Mouse (Mus musculus) retina, postnatal 7 days (tissue): ENCODE results near the gene Tmem91.

Experiments used
- DNase-seq: peaks from one replicate; pipeline ENCODE4 v3.0.0-alpha.2; 2012; ENCODE audit warnings: low read depth, low spot score

The Tmem91 gene

DNA sequence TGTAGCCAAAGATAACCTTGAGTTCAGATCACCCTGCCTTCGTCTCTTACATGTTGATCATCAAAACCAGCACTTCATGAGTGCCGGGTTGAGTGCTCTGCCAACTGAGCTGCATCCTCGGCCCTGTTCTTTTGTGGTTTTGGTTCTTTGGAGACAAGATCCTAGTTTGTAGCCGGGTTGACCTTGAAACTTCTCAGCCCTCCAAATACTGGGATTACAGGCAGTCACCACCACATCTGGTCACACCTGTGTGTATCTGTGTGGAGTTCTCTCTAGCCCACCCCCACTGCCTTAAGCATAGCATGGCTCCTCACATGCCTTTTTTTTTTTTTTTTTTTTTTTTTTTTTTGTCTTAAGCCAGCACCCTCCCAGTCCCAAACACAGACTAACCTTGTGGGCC, 4.9 kb downstream of the Tmem91 start:
- no peak for DNase-seq

DNA sequence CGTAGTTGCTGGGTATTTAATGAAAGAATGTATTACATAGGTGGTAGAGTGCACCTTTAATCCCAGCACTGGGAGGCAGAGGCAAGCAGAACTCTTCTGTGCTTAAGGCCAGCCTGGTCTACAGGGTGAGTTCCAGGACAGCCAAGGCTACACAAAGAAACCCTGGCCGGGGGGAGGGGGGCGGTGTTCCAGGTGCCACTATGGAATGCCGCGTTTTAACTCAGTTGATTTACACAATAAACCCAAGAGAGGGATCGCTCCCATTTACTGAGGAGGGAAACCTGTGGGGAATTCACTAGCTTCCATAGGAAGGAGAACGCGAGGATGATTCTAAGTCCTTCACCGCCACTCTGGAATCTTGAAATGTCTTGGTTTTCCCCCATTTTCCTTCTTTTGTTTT, 5.3 kb downstream of the Tmem91 start:
- no peak for DNase-seq

DNA sequence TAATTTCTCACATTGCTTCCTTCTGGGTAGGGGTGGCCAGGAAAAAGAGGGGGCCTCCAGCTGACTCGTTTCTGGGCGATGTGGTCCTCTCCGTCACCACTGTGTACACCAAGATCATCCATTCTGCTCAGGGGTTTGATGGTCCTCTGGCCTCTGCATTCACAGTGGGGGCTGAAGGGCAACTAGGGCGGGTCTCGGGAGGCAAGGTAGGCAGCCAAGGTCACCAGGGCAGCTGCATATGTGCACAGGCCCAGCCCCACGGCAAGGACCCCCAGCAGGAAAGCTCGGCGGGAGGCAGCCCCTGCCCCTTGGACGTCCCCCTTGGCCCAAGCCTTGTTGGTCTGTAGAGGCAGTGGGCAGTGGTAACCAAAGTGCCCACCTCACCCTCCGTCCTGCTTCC, 5.8 kb downstream of the Tmem91 start:
- DNase-seq, result no peak

DNA sequence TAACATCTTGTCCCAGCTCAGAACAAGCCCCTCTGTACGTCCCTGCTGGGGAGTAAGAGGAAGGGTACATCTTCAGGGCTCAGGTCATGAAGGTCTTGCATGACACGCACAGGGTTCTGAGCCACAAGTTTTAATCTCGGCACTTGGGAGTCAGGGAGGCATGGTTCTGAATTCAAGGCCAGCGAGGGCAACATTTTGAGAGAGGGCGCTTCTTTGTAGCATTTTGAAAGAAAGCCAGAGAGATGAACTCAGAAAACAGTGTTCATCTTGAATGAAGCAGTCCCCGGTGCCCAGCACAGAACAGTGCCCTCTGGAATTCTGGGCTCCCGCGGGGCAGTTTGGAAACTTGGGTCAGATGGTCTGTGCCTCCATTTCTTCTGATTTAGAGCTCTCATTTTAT, 8.6 kb downstream of the Tmem91 start:
- no peak for DNase-seq

DNA sequence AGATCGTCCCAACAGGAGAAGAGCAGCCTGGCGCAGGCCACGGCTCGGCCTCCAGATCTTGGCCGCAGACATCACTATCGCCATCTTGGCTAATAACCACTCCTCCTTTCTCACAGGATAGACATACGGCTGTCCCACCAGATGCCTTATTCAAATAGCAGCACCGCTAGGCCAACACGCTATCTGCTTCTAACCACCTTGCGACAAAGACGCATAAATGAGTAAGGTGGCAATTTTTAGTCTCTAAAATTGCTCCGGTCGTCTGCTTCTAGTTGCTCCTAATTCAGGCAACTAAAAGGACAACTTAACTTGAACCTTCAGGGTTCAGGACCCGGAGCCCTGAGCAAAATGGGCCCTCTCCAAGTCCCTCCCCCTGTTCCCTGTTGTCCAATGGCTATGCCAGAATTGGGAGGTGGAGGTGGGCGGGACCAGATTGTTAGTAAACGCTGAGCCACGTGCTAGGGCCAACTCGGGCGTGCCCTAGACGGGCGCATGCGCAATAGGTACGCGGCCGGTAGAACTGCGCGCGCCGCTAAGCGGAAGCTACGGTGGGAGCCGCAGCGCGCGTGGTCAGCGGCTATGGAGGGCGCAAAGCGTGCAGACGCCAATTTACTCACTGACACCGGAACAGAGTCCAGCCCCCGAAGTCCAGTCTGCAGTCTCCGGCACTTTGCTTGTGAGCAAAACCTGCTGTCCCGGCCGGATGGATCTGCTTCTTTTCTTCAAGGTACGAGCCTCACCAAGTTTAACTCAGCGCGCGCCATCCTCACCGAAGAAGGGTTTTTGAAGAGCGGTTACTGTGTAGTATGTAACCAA, 16.1 kb downstream of the Tmem91 start, which contains the start of the genes Bckdha and Exosc5:
Bckdha (minus strand) TSS at position 325 of the 816 bp plus-strand sequence.
Exosc5 (plus strand) TSS at position 508 of the 816 bp plus-strand sequence.
- DNase-seq, result peak; percentile 100

DNA sequence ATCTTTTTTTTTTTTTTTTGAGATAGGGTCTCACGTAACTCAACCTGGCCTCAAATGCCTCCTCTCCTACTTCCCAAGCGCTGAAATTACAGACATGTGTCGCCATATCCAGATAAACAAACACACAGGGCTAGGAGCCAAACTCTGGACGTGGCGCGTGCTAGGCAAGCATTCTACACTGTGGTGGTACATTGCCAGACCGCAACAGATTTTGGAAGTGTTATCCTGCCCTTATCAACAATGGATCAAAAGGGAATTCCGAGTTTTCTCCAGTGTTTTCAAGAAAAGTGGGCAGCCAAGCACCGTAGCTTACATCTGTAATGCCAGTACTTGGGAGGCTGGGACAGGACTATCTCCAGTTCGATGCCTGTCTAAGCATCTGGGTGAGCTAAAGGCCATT, 17.2 kb downstream of the Tmem91 start:
- no peak for DNase-seq

DNA sequence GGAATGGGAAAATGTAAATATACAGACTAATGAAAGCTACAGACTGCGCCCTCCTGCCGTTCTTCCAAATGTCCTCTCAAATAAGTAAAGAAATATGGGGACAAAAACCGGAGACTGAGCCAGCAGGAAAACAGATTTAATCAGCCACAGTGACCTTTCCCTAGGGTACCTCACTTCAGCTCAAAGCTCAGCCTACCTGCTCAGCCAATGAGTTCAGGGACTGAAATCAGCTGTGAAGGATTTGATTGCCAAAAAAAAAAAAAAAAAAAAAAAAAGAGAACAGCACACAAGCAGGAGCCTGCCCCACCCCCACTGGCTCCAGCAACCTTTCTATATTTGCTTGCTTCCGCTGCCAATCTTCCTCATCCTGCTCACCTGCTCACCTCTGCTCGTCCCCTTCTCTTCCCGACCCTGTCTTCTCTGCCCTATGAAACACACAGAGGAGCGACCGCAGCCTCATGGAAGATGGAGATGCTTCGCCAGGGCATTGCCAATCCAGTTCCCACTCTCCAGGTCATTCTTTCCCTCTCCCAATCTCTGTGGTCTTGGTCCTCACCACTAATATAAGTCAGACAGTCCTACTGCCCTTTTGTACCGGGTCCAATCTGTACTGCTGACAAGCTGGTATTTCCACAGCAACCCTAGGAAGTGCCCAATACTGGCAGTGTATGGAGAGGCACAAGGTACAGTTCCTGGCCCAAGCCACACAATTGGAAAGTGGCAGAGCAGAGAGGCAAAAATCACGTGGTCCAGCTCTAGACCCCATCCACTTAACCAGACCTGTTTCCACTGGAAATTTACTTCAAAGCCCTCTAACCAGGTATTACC, 19.2 kb downstream of the Tmem91 start:
- no peak for DNase-seq

DNA sequence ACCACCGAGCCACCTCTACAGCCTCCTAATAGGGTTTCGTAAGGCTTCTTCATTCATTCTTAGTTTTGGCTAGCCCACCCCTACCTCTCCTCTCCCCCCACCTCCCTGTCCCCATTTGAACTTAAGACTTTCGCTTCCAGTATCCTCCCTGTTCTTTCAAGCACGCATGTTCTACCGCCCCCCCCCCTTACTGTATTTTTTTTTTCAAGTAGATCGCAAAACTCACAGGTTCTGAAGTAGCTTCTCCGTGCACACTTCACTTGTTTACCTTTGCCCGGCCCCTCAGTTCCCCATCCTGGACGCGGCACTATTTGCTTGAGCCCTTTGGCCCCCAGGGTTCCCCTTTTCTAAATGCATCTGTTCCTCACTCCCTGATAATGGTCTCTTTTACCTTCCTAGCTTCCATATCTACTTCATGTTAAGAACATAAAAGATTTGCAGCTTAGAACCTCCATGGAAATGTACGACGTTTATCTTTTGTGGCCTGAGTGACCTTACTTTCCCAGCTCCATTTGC, 22.7 kb downstream of the Tmem91 start:
- no peak for DNase-seq

DNA sequence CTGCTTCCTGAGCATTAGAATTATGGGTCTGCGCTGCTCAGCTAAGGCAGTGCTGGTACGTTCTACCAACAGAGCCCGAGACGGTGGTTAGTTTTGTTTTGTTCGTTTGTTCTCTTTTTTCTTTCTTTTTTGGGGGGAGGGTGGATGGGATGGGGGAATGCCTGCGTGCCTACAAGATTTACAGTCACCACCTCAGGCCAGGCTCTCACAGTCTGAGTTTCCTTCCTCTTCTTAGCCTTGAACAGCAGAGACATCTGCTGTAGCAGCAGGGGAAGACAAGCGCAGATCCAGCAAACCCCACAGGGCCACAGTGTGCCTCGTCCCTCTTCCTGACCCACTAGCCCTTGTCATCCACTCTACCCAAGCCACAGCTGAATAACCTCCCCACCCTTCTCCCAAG, 23.7 kb downstream of the Tmem91 start:
- no peak for DNase-seq

DNA sequence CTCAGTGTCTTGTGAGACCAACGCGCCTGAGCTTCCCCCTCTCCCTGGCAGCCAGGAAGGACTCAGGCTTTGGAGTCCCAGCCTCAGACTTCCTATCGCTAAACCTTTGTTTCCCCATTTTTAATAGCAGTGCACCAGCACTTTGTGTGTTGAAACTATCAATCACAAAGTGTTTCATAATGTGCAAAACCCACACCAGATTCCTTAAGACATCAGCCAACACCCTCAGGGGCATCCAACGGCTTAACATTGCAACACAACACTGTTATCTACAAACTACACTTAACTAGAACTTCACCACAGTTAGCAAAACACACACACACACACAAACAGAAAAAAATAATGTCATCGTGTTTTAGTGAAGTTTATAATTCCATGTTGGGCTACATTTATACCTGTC, 25.1 kb downstream of the Tmem91 start:
- no peak for DNase-seq

DNA sequence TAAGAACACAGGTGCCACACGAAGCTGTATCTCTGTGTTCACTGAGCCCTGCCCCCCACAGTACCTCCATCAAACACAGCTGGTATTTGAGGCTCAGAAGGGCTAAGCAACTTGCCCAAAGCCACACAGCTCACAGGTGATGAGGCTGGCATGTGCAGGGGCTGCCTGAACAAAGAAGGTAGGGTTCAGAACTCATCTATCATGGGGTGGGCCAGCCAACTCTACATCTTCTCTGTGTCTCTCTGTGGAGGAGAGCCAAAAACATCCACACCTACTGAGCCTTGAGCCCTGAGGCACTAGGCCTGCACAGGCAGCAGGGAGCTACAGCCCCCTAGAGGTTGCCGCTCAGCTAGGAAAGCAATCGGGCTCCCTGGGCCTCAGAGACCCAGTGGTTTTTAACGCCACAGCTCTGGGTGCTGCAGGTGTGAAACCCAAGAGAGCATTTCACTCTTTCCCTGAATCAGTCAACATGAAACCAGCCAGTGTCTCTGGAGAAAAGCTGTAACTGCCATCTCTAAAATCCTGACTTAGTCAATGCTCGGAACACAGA, 27.3 kb downstream of the Tmem91 start:
- DNase-seq, result no peak

DNA sequence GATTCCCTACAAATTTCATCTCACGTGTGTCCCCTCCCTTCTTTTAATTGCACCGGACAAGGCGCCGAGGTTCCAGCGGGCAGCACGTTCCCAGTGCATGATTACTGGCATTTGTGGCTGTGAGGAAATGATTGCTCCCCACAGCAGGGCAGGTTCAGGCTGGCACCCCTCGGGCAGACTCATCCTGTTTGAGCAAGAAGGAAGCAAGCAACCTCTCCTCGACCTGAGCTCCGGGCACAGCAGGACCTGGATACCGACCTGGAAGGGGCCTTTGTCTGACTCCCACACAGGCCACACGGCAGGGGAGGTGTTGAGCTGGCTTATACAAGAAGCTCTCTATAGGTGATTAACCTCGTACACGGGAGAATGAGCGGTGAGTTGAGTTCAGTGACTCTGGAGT, 29.9 kb downstream of the Tmem91 start:
- DNase-seq, result no peak

DNA sequence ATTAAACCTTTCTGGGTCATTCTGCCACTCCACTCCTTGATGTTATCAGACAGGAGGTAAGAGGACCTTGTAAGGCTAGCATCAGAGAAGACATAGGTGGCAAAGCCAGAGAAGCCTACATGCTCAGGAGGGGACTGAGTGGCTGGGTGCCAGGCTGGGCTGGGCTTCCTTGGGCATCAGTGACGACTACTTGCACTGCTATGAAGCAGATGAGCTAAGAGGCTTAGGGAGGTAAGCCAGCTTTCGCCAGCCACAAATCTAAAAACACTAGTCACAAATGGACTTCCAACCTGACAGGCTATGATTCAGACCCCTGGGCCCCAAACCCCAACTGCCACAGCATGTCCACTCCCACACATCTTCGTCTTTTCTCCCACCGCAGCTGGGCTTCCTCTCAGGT, 30.3 kb downstream of the Tmem91 start:
- DNase-seq, result peak; percentile 57

DNA sequence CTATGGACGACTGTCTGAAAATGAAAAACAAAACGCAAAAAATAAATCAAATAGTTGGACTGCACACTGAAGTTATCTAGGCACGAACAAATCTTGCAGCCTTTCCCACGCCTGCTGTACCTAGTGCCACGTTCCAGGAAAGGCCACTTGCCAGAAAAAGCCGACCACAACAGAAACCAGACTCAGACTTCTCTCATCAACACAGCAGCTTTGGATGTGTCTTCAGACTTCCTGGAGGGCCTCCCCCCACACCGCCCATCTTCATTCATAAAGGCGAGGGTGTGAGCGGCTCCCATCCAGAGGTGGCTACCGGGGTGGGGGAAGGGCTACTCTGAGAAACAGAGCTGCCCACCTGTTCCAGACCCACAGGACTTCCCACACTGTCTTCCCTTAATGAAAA, 30.8 kb downstream of the Tmem91 start:
- DNase-seq, result no peak

DNA sequence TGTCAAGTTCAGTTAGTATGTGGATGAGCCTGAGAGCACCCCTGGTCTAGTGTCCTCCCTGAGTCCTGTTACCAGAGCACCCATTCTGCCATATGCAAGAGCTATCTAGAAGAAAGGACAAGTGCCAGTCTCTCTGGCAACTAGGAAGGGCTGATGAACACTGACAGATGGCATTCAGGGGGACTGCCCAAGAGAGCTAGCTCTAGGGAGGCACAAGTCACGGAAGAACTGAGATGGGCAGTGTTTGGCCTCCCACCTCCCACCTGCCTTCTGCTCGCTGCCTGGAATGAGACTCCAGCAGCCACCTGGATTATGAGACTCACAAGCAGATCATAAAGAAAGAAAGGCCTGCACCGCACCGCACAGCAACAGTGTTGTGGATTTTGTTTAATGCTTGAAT, 35.2 kb downstream of the Tmem91 start:
- no peak for DNase-seq

DNA sequence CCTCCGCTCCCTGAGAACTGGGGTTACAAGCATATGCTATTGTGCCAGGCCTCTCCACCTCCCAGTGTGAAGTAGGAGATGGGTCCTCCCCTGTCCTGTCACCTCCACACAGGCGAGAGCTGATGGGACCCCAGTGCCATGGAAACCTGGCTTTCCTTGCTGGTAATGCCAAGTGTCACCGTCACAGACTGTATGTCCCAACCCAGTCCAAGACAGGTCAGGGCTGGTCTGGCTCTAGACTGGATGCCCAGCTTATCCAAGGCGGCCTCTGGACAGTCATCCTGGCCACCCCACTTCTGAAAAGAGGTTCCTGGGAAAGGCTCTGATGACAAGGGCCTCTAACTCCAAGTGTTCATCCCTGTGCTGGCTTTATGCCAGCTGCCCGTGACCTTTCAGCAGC, 37.9 kb downstream of the Tmem91 start:
- no peak for DNase-seq

DNA sequence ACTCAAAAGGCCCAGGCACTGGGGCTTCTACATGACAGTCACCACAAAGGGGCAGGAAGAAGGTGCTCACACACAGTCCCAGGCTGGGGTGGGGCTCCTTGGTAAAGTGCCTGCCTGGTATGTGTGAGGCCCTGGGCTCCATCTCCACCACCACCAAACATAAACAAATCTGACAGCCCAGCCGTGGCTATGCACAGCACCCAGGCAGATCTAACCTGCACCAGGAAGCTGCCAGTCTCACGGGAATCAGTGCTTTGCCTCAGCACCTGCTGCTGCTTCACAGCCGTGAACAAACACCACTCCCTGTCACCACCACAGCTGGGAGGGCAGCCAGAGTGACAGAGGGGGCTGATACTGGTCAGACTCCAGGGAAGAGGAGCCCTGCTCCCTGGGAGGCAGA, 38.6 kb downstream of the Tmem91 start:
- DNase-seq, result no peak

DNA sequence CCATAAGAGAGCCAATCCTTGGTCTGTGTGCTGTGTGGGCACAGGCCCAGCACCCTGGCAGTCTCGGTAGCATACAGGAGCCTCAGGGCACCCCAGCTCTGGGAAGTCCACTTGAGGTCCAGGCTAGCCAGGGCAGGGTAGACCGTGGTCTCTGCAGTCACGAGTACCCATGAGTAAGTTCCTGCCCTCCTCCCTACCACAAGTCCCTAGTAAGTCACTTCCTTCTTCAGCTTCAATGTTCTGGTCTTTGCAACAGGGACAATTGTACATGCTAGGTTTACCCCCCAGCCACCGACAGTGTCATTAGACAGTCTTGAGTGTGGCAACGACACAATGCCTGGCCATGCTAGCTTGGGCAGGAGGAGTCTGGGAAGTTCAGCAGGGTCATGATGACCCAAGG, 42.3 kb downstream of the Tmem91 start:
- DNase-seq, result no peak

DNA sequence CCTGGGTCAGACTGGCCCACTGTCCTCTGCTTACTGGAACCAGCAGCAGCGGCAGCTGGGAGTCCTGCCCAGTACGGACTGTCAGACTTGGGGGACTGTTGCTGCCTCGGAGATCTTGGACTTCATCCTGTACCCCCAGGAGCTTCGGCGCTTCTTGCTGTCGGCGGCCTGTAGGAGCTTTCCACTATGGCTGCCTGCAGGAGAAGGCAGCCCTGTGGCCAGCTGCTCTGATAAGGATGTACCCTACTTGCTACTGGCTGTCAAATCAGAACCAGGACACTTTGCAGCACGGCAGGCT, 46.7 kb downstream of the Tmem91 start:
- DNase-seq, result no peak

DNA sequence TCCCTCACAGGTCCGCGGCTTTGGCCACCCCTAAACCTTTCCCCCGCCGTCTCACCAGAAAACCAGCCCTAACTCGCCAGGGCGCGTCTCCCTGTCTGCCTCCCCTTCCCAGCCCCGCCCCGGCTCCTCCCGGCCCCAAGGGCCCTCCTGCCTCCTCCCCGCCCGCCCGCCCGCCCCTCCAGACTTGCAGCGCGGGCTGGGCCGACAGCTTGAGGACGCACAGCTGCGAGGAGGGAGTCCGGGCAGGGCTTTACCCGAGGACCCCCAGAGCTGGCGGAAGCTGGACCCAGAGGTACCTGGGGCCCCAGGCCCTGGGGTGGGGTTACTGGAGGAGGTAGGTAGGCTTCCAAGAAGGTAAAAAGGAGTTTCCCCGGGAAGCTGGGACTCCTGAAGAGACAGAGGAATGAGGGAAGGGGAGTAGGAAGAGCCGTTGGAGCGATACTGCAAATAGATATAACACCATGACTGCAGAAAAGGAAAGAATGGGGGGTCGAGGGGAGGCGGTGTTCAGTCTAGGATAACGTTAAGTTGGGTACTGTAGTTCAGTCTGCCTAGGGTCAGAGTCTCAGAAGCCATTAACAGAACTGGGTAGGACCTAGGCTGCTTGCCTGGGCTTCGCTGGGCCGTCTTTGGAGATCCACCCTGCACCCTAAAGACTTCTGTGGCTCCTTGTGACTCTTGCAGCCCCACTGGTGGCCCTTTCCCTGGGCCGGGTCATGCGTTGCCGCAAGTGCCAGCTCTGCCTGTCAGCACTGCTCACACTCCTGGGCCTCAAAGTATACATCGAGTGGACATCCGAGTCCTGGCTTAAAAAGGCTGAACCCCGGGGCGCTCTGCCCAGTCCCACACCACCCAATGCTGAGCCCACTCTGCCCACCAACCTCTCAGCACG, 47.3 kb downstream of the Tmem91 start:
- no peak for DNase-seq
